Mouse (Mus musculus): ENCODE data around the gene Dnaja1.

Gene Dnaja1

GRCm38 (mm10) chr4:40757157-40757779 is 35.3 kb downstream of the Dnaja1 start:
- DNase-seq (ENCODE audit: low spot score) = no peak

DNA sequence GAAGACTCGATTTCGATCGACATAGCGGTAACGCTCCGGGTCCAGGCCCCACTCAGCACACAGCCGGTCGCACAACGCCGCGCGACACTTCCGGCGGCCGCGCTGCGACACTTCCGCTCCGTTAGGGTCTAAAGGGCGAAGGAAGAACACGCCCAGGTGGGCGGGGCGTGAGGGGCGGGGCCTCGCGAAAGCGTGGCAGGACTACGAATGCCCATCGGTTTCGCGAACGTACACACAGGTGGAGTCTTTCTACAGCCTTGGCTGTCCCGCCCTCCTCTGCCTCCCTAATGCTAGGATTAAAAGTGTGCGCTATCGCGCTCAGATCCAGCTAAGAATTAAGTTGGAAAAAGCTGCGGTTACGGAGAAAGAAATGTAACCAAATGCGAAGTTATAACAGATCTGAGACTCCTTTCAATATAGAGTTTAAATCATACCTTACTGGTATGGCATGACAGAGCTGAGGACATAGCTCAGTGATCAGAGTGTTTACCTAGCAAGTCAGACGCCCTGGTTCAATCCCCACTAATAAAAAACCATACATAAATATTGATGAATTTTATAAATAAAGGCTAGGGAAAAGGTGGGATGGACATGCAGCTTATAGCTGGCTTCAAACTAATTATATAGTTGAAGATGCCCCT is 36.0 kb downstream of the Dnaja1 start, which contains the start of gene Smu1:
Smu1 (minus strand) TSS at position 144 of the 641 bp plus-strand sequence.
- DNase-seq (ENCODE audit: low spot score) = peak; percentile 96

- DNase-seq (ENCODE audit: low spot score) = no peak
Measured at GRCm38 (mm10) chr4:40759876-40760275, 37.9 kb downstream of the Dnaja1 start.

DNA sequence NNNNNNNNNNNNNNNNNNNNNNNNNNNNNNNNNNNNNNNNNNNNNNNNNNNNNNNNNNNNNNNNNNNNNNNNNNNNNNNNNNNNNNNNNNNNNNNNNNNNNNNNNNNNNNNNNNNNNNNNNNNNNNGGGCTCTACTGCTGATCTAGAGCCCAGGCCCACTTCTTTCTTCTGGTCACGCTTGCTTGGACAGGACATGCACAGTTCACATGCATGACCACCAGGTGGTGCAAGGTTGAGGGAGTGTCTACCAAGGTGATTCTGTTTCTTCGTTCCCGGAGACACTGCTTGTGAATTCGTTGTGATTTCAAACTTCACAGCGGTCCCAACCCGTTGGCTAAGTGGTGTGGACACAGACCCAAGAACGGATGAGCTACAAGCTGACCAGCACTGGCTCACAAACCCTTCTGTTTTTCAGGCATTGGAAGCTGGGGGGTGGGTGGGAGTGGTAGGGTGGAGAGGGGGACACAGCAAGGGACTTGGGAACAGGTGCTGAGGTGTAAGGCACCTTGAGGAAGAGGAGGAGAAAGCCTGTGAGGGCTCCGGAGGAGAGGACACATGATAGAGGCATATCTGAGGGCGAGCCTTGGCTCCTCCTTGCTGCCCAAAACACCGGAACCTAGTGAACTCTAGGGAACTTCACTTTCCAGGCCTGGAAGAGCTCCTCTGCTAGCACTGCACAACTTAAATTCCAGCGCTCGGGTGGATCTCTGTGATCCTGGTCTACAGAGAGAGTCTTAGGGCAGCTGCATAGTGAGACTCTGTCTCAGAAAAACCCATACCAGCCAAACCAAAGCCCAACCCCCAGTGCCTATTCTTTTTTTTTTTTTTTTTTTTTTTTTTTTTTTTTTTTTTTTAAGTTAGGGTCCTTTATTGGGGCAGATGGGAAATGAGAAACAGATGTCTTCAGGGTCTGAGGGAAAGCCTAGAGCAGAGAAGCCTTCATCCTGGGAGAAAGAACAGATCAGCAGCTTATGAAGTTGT is 52.6 kb downstream of the Dnaja1 start:
- peak; percentile 69 for DNase-seq (ENCODE audit: low spot score)

GRCm38 (mm10) chr4:40776416-40776815 is 54.5 kb downstream of the Dnaja1 start:
- no peak for DNase-seq (ENCODE audit: low spot score)

- DNase-seq (ENCODE audit: low spot score) = no peak
Measured at GRCm38 (mm10) chr4:40777116-40777515, 55.2 kb downstream of the Dnaja1 start.

GRCm38 (mm10) chr4:40778656-40779055 is 56.7 kb downstream of the Dnaja1 start:
- no peak for DNase-seq (ENCODE audit: low spot score)

DNA sequence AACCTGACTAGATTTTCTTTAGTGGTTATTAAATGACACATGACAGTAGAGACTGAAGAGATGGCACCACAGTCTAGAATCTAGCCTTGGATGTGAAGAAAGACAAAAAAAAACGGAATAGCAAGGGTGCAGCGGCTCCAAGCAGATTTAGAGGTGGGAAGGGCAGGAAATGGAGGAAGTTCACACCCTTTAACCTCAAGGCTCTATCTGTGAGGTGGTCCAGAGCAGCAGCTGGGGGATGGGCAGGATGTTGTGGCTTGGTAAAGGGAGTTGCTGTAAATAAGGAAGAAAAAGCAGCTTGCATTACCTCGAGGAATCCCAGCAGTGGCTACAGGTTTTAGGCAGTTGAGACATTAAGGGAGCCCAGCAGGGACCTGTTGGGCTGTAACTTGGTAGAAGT is 59.2 kb downstream of the Dnaja1 start:
- no peak for DNase-seq (ENCODE audit: low spot score)

DNA sequence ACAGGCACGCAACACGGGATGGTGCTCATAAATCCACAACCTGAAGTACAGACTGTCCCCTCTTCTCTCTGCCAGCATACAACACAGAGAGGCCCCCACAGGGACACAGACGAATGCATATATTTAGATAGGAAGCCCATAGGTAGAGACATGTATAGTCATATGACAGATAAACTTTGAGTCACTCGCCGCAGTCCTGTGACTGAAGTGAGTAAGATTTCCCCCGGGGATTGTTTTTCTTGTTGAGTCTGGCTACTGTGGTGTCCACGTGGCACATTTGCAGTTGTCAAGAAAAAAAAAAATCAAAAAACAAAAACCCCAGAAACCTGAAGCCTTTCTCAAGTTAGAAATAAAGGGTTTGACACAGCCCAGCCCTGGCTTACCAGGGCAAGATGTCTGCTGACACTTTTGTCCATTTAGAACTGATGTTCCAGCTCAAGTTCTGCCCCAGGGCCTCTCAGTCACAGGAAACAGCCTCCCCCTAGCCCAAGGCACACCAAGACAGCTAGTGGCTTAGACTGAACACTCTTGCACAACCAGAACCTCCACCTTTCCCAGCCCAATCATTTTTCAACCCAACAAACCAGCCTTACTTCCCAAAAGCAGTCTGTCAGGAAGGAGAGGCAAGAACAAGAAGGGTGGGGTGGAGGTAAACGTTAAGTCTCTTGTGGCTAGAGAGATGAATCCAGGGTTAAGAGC is 60.0 kb downstream of the Dnaja1 start:
- DNase-seq (ENCODE audit: low spot score) = no peak

- DNase-seq (ENCODE audit: low spot score) = no peak
Measured at GRCm38 (mm10) chr4:40783049-40783448, 61.1 kb downstream of the Dnaja1 start.

DNA sequence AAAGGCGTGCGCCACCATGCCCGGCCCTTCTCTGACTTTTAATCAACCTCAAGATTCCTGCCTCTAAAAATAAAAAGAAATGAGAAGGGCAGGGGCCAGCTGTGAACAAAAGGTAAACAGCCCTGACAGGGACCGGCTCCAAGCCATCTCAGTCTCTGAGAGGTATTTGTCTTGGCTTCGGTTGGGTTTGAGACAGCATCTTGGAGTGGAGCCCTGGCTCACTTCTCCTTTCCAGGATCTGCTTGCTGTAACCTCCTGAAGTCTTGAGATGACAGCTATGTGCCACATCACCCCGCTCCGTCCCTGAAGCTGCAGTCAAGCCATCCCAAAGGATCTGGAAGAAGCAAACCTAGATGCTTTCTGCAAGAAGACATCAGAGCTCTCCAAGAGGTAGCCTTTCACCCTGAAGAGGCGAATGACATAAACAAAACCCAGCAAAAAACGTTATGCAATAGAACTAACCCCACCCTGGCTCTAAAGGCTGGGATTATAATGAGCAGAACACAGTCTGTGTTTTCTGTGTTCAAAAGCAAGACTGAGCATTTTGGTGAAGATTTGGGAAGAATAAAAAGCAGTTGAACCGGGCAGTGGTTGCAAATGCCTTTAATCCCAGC is 62.7 kb downstream of the Dnaja1 start:
- DNase-seq (ENCODE audit: low spot score) = no peak

- peak; percentile 54 for DNase-seq (ENCODE audit: low spot score)
Measured at GRCm38 (mm10) chr4:40785620-40786166, 63.7 kb downstream of the Dnaja1 start.

DNA sequence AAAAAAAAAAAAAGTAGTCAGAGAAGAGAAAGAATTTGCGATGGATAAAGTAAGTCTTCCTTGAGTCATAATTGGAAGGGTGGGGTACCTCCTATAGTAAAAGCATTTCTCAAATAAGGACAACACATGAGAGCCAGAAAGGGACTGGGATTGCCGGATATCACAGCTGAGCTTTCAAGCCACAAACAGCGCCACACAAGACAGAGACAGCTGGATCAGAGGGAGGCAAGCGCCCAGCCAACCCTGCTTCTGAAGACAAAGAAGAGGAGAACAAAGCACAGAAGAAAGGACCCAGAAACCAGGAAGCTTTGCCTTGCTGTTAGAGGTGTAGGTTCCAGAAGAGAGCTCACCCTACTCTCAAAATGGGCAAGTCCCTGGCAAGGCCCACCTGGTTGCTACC is 64.6 kb downstream of the Dnaja1 start:
- no peak for DNase-seq (ENCODE audit: low spot score)
